Mouse (Mus musculus) ovary, postnatal 36 days (tissue): ENCODE data around the gene Lrrc8e.

ENCODE experiments used
- DNase-seq: peaks from one replicate; pipeline ENCODE4 v3.0.0; 2022; ENCODE audit warnings: low spot score, mixed read lengths

Gene Lrrc8e

DNA sequence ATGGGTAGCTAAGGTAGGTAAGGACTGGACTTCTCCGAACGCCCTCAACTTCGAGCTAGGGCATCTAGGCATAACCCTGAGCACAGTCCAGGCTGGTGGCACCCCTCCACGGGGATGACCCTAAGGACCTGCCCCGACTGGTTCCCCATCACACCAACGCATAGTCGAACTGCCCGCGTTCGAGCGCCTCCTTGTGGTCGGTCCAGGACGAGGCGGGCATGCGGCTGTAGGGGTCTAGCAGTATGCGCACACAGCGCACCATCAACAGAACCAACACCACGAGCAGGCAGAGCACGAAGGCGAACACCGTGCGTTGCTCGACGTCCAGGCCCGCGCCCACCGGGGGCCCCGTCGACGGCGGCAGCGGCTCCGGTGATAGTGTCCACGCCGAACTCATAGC lies 31.6 kb downstream of the Lrrc8e start:
- peak; percentile 81 for DNase-seq

DNA sequence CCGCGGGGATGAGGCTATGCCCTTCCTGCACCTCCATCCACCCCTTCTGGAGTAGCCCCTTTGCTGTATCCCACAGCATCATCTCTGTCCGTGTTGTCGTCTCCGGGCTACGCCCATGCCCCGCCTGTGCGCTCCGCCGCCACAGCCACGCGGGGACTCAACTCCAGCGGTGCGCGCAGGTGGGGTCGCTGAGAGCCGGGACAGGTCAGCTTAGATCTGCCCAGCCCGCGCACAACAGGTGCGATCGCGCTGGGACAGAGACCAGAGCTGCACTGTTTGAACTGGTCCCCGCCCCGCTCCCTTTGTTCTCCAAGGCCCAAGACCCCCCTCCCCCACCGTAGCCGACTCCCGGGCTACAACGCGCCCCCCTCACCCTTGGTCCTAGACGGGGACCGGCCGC lies 32.1 kb downstream of the Lrrc8e start:
- DNase-seq: no peak

- peak; percentile 98 for DNase-seq
Observed at GRCm38 (mm10) chr8:4259125-4259804, 32.6 kb downstream of the Lrrc8e start, which contains the start of gene Ctxn1. Gene Ctxn1, minus strand, starts transcription at chr8:4259274.

DNA sequence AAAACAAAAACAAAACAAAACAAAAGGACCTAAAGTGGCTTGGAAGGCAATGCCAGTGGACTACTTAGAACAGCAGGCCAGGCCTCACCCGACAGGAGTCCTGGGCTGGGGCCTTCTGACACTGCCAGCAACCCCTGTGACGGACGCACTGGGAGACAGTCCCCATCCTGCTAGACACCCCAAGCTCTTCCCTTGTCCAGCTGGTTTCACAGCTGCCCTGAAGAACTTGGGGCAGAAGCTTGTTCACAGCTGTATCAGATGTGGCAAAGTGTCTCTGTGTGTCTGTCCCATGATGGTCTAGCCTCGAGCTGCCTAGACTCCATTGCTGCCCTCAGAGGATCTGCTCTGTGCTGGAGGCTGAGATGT lies 33.2 kb downstream of the Lrrc8e start:
- no peak for DNase-seq

DNA sequence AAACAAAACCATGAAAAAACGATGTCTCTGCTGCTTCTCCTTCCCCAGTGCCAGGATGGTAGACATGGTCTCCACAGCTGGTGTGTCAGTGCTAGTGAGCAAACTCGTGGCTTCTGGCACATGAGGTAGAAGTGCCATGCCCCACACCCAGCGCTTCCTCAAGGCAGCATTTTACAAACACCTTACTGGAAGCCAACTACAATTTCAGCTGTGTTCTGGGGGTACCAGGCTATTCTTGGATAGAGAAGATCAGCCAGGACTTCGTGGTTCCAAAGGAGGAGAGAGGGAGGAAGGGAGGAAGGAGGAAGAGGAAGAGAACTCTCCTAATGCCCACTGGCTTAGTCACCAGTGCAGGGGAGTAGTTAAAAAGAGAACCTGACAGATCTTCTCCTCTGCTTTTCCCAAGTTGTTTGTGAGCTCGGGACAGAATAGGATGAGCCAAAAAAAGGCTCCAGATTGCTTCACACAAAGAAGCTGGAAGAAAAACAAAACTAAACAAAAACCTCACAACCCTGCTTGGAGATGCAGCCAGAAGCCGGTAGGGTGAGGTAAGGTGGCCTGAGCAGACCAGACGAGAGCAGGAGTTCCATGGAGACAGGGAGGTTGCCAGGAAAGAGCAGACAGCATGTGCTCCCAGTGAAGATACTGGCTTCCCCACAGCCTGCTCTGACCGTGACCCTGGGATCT lies 36.6 kb downstream of the Lrrc8e start:
- DNase-seq: no peak

- DNase-seq: no peak
Observed at GRCm38 (mm10) chr8:4265160-4265914, 38.7 kb downstream of the Lrrc8e start.

DNA sequence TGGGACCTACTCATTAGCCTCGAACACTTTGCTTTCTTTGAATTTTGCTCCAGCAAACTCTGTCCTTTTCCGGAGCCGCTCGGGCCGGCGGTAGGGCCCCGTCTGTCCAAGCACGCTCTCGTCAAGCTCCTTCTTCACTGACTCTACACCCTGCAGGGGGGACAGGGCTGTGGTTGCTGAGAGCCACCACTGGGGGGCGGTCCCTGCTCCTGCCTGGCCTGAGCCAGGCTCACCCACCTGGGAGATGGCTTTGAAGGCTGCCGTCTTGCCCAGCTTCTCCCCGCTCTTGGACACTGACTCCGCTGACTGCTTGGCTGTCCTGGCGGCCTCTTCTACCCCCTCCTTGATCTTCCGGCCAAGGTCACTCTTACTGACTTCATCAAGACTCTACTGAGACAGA lies 41.0 kb downstream of the Lrrc8e start:
- no peak for DNase-seq

DNA sequence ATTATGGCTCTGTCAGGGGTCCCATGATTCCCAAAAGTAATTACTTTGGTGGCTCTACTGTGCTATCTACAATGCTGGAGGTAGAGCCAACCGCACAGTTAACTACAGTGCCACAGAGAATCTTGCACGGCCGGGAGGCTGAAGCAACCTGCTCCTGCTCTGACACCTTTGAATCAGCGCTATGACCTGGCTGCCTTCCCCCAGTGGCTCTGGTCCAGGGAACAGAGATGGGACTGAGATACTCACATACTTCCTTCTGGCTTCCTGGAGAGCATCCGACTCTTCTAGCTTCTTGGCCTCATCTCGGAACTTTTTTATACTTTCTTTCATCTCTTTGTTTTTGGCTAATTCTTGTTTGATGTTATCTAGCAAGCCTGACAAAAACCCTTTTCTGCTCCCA lies 43.0 kb downstream of the Lrrc8e start:
- DNase-seq: no peak

DNA sequence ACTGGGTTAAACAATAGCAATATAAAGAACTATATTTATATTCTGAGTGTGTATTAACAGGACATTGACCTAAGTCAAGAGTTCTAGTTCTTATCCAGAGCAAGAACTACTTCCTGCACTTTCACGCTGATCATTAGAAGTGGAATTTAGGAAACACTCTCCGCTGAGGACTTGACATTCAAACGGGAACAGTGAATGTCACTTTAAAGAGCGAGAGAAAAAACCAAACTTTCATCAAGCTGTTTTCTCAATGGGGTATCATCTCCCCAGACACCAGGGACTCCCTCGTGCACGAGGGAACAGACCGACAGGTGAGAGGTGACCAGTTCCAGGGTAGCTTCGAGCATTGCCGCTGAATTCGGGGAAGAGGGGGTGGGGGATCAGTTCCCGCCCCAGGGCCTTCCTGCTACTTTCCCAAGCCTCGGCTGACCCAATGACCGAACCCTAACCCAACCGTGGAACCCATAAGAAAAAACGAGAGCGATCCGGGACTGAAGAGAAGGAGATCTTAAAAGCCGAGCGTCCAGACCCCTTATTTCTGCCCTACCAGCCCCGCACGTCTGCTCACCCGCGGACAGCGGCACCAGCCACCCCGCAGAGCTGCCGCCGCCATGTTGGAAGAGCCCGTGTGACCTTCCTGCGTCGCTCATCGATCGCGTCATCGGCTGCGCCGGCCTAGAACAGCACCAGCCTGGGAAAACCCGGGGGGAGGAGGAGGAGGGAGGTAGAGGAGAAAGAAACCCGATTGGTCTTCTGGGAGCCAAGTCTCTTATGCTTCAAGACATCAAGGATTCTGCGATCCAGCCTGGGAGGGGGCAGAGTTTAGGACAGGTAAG lies 48.9 kb downstream of the Lrrc8e start, which contains the start of gene Timm44:
TSS of gene Timm44 (minus strand) at position 639 of the 836 bp plus-strand sequence.
- peak; percentile 93 for DNase-seq

GRCm38 (mm10) chr8:4276111-4276465 lies 49.5 kb downstream of the Lrrc8e start:
- DNase-seq: no peak
